Mouse (Mus musculus): ENCODE measurements around the gene Mad1l1. TPM values are rescaled to one million over a fixed set of nuclear protein-coding genes. Genes with fewer than 3 reads are reported as not detected.

Gene Mad1l1
- polyA plus RNA-seq, 1 experiment from 2014 or later = 68.9 TPM

DNA sequence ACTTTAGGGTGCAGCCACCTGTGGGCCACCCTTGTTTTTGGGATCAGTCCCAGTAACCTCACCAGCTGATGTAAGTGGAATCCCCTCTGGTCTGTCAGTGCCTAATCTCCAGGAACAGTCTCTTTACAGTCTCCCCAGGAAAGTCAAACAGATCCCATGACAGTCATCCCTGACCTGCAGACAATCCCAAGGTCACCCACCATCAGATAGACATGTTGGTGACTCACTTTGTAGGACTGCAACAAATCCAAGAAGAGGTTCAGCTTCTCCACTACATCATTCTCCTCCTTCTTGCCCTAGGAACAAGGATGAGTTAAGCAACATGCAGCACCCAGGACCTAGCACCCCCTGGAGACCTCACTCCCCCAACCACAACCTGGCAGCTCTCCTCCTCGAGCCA is 24.7 kb upstream of the Mad1l1 start:
- no peak overlapping the region for H3K27ac ChIP-seq
- 0 out of 2 replicates have a peak, but pooled peaks cover 3% of the 10 kb centered on the region for H3K4me1 ChIP-seq
- no peak overlapping the region for H3K4me3 ChIP-seq
- DNase-seq (ENCODE audit: low spot score) = no peak
- peaks cover 84% of the 10 kb centered on the region for H3K36me3 ChIP-seq
- no peaks in the 10 kb centered on the region for H3K27me3 ChIP-seq (ENCODE audit: low read depth, poor library complexity, severe bottlenecking)
- 92% methylated on average over 1 of the region's 1 CpGs for WGBS
- no peaks in the 10 kb centered on the region for H3K9me3 ChIP-seq (replicated peaks)

- no peaks in the 10 kb centered on the region for H3K9me3 ChIP-seq (replicated peaks)
- H3K36me3 ChIP-seq = peaks cover 85% of the 10 kb centered on the region
- 92% methylated on average over 4 of the region's 4 CpGs for WGBS
- H3K4me1 ChIP-seq = 0 out of 2 replicates have a peak, but pooled peaks cover 5% of the 10 kb centered on the region
- H3K27me3 ChIP-seq (ENCODE audit: low read depth, poor library complexity, severe bottlenecking) = no peaks in the 10 kb centered on the region
- H3K27ac ChIP-seq = no peak overlapping the region
- DNase-seq (ENCODE audit: low spot score) = no peak
- H3K4me3 ChIP-seq = no peak overlapping the region
Observed at GRCm38 (mm10) chr5:140345244-140345643, 23.9 kb upstream of the Mad1l1 start.

- WGBS = 94% methylated on average over 4 of the region's 4 CpGs
- Histone ChIP-seq H3K9me3 (replicated peaks) (no peaks in the 10 kb centered on the region), H3K27ac (no peak overlapping the region), H3K4me1 (0 out of 2 replicates have a peak, but pooled peaks cover 7% of the 10 kb centered on the region), H3K27me3 (ENCODE audit: low read depth, poor library complexity, severe bottlenecking) (no peaks in the 10 kb centered on the region), H3K4me3 (no peak overlapping the region), H3K36me3 (peaks cover 95% of the 10 kb centered on the region)
- no peak for DNase-seq (ENCODE audit: low spot score)
Observed at GRCm38 (mm10) chr5:140342880-140343279, 21.5 kb upstream of the Mad1l1 start.

DNA sequence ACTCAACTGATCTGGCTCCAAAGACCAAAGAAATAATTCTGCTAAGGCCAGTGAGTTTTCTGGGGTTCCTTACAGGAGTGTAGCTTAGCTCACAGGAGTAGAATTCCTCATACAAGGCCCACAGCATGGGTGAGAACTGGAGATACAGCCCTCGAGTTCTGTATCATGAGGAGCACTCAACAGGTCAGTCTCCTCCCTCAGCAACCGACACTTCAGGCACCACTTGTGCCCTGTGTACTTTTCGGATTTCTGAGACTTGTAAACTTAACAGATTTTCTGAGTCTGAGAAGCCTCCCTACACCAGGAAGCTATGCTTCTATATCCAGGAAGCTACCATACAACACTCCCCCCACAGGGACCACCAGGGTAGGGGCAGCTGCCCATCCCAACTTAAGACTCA is 18.5 kb upstream of the Mad1l1 start:
- Histone ChIP-seq H3K27ac (no peak overlapping the region), H3K27me3 (ENCODE audit: low read depth, poor library complexity, severe bottlenecking) (no peaks in the 10 kb centered on the region), H3K4me1 (0 out of 2 replicates have a peak, but pooled peaks cover 4% of the 10 kb centered on the region), H3K4me3 (no peak overlapping the region), H3K36me3 (peaks cover 88% of the 10 kb centered on the region), H3K9me3 (replicated peaks) (no peaks in the 10 kb centered on the region)
- DNase-seq (ENCODE audit: low spot score) = no peak
- WGBS = 90% methylated on average over 3 of the region's 3 CpGs

GRCm38 (mm10) chr5:140338779-140339178 is 17.4 kb upstream of the Mad1l1 start:
- H3K9me3 ChIP-seq (replicated peaks) = no peaks in the 10 kb centered on the region
- no peak overlapping the region for H3K4me3 ChIP-seq
- H3K27ac ChIP-seq = no peak overlapping the region
- 0 out of 2 replicates have a peak, but pooled peaks cover 4% of the 10 kb centered on the region for H3K4me1 ChIP-seq
- peaks cover 77% of the 10 kb centered on the region for H3K36me3 ChIP-seq
- DNase-seq (ENCODE audit: low spot score) = no peak
- WGBS = 95% methylated on average over 4 of the region's 4 CpGs
- H3K27me3 ChIP-seq (ENCODE audit: low read depth, poor library complexity, severe bottlenecking) = no peaks in the 10 kb centered on the region

- peaks cover 61% of the 10 kb centered on the region for H3K36me3 ChIP-seq
- no peaks in the 10 kb centered on the region for H3K9me3 ChIP-seq (replicated peaks)
- peak; percentile 39 for DNase-seq (ENCODE audit: low spot score)
- no peak overlapping the region for H3K27ac ChIP-seq
- H3K27me3 ChIP-seq (ENCODE audit: low read depth, poor library complexity, severe bottlenecking) = no peaks in the 10 kb centered on the region
- no peak overlapping the region for H3K4me3 ChIP-seq
- H3K4me1 ChIP-seq = peaks cover 14% of the 10 kb centered on the region; the same call in 1 of the 2 replicates
- 80% methylated on average over 1 of the region's 1 CpGs for WGBS
Observed at GRCm38 (mm10) chr5:140336680-140337079, 15.3 kb upstream of the Mad1l1 start.

DNA sequence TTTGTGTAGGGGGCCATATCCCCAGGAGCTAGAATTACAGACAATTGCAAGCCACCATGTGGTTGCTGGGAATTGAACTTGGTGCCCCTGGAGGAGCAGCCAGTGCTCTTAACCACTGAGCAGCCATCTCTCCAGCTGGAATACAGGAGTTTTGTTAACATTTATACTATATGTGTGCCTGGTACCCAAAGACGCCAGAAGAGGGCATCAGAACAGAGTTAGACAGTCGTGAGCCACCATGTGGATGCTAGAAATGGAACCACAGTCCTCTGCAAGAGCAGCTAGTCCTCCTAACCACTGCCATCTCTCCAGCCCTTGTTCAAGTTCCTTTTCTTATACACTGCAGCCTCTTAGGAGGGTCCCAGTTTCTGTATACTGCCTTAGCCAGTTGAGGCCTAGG is 12.3 kb upstream of the Mad1l1 start:
- no peak for DNase-seq (ENCODE audit: low spot score)
- 38% methylated on average over 2 of the region's 2 CpGs for WGBS
- Histone ChIP-seq H3K4me3 (no peak overlapping the region), H3K36me3 (peaks cover 49% of the 10 kb centered on the region), H3K4me1 (peaks cover 18% of the 10 kb centered on the region), H3K27ac (no peak overlapping the region), H3K9me3 (replicated peaks) (no peaks in the 10 kb centered on the region), H3K27me3 (ENCODE audit: low read depth, poor library complexity, severe bottlenecking) (no peaks in the 10 kb centered on the region)

GRCm38 (mm10) chr5:140332519-140332918 is 11.2 kb upstream of the Mad1l1 start:
- peaks cover 49% of the 10 kb centered on the region for H3K36me3 ChIP-seq
- peaks cover 18% of the 10 kb centered on the region for H3K4me1 ChIP-seq
- no peak for DNase-seq (ENCODE audit: low spot score)
- no peaks in the 10 kb centered on the region for H3K27me3 ChIP-seq (ENCODE audit: low read depth, poor library complexity, severe bottlenecking)
- WGBS = 59% methylated on average over 4 of the region's 4 CpGs
- H3K4me3 ChIP-seq = peak overlapping the region; percentile 75
- peak overlapping the region; percentile 92; the same call in 1 of the 2 replicates for H3K27ac ChIP-seq
- H3K9me3 ChIP-seq (replicated peaks) = no peaks in the 10 kb centered on the region

DNA sequence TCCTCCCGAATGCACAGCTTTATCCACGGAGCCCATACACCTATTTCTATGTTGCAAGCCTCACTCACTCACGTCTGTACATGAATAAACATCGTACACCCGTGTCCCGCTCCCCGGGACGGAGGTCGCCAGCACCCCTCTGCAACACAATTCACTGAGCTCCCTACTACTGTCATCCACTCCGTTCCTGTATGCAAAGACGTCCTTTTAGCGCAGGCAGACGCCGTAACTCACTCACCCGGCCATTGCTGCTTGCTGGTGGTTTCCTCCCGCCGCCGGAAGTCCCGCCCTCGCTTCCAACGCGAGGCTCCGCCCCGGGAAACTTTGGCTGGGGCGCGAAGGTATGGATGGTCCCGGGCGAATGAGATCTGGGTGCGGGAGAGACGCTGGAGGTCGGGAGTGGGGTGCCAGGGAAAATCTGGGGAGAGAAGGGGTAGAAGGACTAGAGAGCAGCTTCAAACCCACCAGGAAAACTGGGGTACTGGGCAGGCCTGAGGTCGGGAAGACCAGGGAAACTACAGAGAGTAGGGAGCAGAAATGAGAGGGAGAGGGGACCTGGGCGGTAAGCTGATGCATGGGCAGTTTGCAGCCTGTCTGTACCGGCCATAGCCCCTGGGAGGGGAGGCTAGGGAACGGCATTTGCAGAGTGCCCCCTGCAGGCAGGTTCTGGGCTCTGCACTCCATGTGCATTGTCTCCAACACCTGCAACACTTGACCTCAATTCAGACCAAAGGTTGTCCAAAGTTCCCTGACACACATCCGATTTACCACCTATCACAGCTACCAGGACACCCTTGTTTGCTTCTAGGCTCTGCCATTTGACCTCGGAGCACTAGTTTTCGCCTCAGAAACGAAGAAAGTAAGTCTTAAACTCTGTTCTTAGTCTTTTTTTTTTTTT is 10.5 kb upstream of the Mad1l1 start, which contains the start of gene Mrm2:
Mrm2 (minus strand) TSS at position 284 of the 898 bp plus-strand sequence.
- H3K4me1 ChIP-seq = peaks cover 18% of the 10 kb centered on the region
- H3K27me3 ChIP-seq (ENCODE audit: low read depth, poor library complexity, severe bottlenecking) = no peaks in the 10 kb centered on the region
- H3K27ac ChIP-seq = peak within 1 kb of the TSS; percentile 92
- peaks cover 50% of the 10 kb centered on the region for H3K36me3 ChIP-seq
- DNase-seq (ENCODE audit: low spot score) = peak; percentile 93
- WGBS = under 1% methylated on average over 39 of the region's 39 CpGs
- H3K4me3 ChIP-seq = peak within 1 kb of the TSS; percentile 75
- H3K9me3 ChIP-seq (replicated peaks) = no peaks in the 10 kb centered on the region

- Histone ChIP-seq H3K27ac (no peak overlapping the region), H3K4me3 (no peak overlapping the region), H3K9me3 (replicated peaks) (no peaks in the 10 kb centered on the region), H3K27me3 (ENCODE audit: low read depth, poor library complexity, severe bottlenecking) (no peaks in the 10 kb centered on the region), H3K36me3 (peaks cover 48% of the 10 kb centered on the region), H3K4me1 (peaks cover 22% of the 10 kb centered on the region)
- 87% methylated on average over 5 of the region's 5 CpGs for WGBS
- DNase-seq (ENCODE audit: low spot score) = no peak
Observed at GRCm38 (mm10) chr5:140324058-140324457, 2.7 kb upstream of the Mad1l1 start.

GRCm38 (mm10) chr5:140321756-140322575 is 614 bp upstream of the Mad1l1 start:
- peak overlapping the region; percentile 97 for H3K27ac ChIP-seq
- peaks cover 42% of the 10 kb centered on the region for H3K36me3 ChIP-seq
- H3K4me1 ChIP-seq = peaks cover 23% of the 10 kb centered on the region
- H3K4me3 ChIP-seq = peak overlapping the region; percentile 91
- H3K27me3 ChIP-seq (ENCODE audit: low read depth, poor library complexity, severe bottlenecking) = no peaks in the 10 kb centered on the region
- no peaks in the 10 kb centered on the region for H3K9me3 ChIP-seq (replicated peaks)
- 4% methylated on average over 17 of the region's 17 CpGs for WGBS
- DNase-seq (ENCODE audit: low spot score) = no peak

DNA sequence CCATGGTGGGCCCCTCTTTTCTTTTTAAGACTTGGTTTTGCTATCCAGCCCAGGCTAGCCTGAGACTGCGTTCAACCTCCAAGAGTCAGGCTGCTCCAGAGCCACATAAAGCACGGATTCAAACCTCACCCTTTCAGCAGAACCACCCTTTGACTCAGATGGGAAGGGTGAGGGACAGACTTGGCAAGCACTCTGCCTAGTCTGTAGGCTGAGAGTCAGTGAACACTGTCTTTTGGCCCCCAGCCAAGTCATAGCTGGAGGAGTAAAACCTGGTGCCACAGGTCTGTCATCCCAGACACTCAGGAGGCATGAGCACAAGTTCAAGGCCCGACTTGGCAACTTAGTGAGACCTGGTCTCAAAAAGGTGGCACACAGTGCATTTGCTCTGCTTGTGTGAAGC is 4.6 kb downstream of the Mad1l1 start:
- DNase-seq (ENCODE audit: low spot score) = no peak
- peaks cover 25% of the 10 kb centered on the region for H3K4me1 ChIP-seq
- H3K27me3 ChIP-seq (ENCODE audit: low read depth, poor library complexity, severe bottlenecking) = no peaks in the 10 kb centered on the region
- no peak overlapping the region for H3K27ac ChIP-seq
- WGBS = 88% methylated on average over 3 of the region's 3 CpGs
- peaks cover 55% of the 10 kb centered on the region for H3K36me3 ChIP-seq
- no peaks in the 10 kb centered on the region for H3K9me3 ChIP-seq (replicated peaks)
- H3K4me3 ChIP-seq = no peak overlapping the region

DNA sequence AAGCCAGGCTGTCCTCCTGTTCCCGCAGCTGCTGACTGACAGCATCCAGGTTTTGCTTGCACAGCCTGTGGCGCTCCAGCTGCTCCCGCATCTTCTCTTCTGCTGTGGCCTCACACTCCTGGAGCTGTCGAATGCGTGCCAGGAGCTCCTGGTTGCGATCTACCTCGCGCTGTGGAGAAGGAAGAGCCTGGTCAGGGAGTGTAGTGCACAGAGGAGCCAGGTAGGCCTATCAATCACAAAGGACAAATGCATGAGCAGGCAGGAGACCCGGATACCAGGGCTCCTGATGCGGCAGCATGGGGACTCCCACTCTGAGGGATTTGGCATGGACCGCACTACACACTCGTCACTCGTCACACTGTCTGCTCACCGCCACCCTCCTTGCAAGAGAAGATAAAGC is 13.8 kb downstream of the Mad1l1 start:
- Histone ChIP-seq H3K9me3 (replicated peaks) (no peaks in the 10 kb centered on the region), H3K4me1 (no peaks in the 10 kb centered on the region), H3K27ac (no peak overlapping the region), H3K4me3 (no peak overlapping the region), H3K27me3 (ENCODE audit: low read depth, poor library complexity, severe bottlenecking) (no peaks in the 10 kb centered on the region), H3K36me3 (peaks cover 99% of the 10 kb centered on the region)
- DNase-seq (ENCODE audit: low spot score) = no peak
- 93% methylated on average over 14 of the region's 14 CpGs for WGBS
